Mouse (Mus musculus) heart, postnatal 0 days (tissue): ENCODE data around the gene Cdc14b.

Source experiments
- CTCF ChIP-seq: IDR thresholded peaks from 2 replicates; pipeline ENCODE4 v1.5.1; 2016; ENCODE audit warnings: antibody characterized with exemption, control low read depth, low read depth
- EP300 ChIP-seq: IDR thresholded peaks from 2 replicates; pipeline ENCODE4 v1.6.1; 2016; ENCODE audit warnings: antibody characterized with exemption, low read depth

- TF ChIP-seq CTCF, result no peak
- no peak; the same call in 1 of the 2 replicates for TF ChIP-seq EP300
Measured at GRCm38 (mm10) chr13:64153083-64153682, 121.9 kb downstream of the Cdc14b start, which contains the start of gene Zfp367.
